Mouse (Mus musculus) spleen, adult 2 months (tissue): ENCODE measurements around the gene Krt5. TPM values are rescaled to one million over a fixed set of nuclear protein-coding genes. Genes with fewer than 3 reads are reported as not detected.
"Not testable (repeated sequence)": the region's sequence is repeated elsewhere in the genome, so short reads cannot be mapped to it uniquely, and the experiment has no call there.

Experiments used
- DNase-seq, 2 experiments: peaks; one replicate each; pipeline versions ENCODE4 v3.0.0 to v3.0.0-alpha.2; 2012 to 2021; ENCODE audit warnings: low spot score in 2 of 2, low read depth in 1 of 2
- H3K27ac ChIP-seq: fragments of 200-500 bp; 2 replicates; pipeline ENCODE4 v1.5.1; 2012; ENCODE audit warnings: low read length, inconsistent platforms; ENCODE audit not compliant: insufficient read depth
- H3K27me3 ChIP-seq: fragments of 200-500 bp; 2 replicates; pipeline ENCODE4 v1.6.1; 2012; ENCODE audit warnings: mild to moderate bottlenecking, moderate library complexity, low read length, inconsistent platforms; ENCODE audit not compliant: control insufficient read depth, insufficient read depth
- H3K36me3 ChIP-seq: fragments of 200-500 bp; 2 replicates; pipeline ENCODE4 v1.6.1; 2012; ENCODE audit warnings: mild to moderate bottlenecking, low read length, inconsistent platforms; ENCODE audit not compliant: control insufficient read depth, insufficient read depth
- H3K4me1 ChIP-seq: fragments of 200-500 bp; 2 replicates; pipeline ENCODE4 v1.6.1; 2011; ENCODE audit warnings: inconsistent platforms; ENCODE audit not compliant: control insufficient read depth, insufficient read depth, insufficient read length
- H3K4me3 ChIP-seq: fragments of 200-500 bp; 2 replicates; pipeline ENCODE4 v1.5.1; 2011; ENCODE audit warnings: mild to moderate bottlenecking, inconsistent platforms; ENCODE audit not compliant: insufficient read depth, insufficient read length; ENCODE audit errors: extremely low read depth
- CTCF ChIP-seq: fragments of 200-500 bp; IDR thresholded peaks from 2 replicates; pipeline ENCODE4 v1.5.1; 2011; ENCODE audit warnings: mild to moderate bottlenecking, inconsistent platforms; ENCODE audit not compliant: insufficient read depth, insufficient read length, insufficient replicate concordance; ENCODE audit errors: extremely low read depth
- POLR2A ChIP-seq: fragments of 200-500 bp; IDR thresholded peaks from 2 replicates; pipeline ENCODE4 v1.6.1; 2011; ENCODE audit warnings: low read depth, low read length, inconsistent platforms
- WGBS: fragments of 180-500 bp; shearing (Covaris S2); methylation state at CpG from one replicate; pipeline ENCODE4 v1.1.7; 2018; 5-methylcytosine and 5-hydroxymethylcytosine counted together
- polyA plus RNA-seq: library from polyadenylated mRNA; depleted of rRNA; stranded (reverse); fragments of >200 nt; gene quantifications from 2 replicates; pipeline ENCODE4 v1.2.3, GENCODE M21; 2012; rRNA removed

Krt5 gene
- polyA plus RNA-seq, 1 experiment: not detected

DNA sequence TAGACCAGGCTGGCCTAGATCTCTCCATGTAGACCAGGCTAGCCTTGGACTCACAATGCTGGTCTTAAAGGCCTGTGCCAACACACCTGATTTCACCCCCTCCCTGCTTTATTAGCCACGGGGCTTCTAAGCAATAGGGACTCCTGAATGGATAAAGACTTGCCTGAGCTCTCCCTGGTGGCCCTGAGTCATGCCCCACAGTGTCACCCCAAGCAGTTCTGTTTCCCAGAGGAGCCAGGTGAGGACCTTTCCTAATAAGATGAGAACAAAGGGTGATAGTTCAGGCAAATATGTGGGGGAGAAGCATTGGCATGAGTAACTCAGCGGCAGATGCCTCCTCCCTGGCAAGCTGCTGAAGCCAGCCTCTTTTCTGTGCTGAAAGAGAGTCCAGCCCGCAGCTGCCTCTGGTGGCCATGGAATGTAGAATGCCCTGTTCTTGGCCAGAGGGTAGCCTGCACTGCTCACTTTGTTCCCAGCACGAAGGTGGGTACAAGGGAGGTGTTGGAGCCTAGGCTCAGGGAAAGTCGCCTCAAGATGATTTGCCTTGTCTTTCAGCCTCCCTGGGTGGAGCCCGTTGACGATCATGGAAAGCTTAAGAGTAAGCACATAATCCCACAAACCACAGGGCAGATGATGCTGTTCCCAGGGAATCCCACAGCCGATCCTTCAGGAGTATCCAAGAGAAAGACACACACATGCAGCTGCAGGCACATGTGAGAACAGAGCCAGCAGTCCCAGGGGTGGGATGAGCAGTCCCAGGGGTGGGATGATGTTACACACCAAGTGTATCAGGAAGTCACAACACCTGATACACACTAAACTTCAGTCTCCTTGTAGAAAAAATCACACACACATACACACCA, 15.1 kb downstream of the Krt5 start:
- WGBS: 76% methylated on average over 8 of the region's 8 CpGs
- TF ChIP-seq POLR2A (no peak), CTCF (no peak)
- Histone ChIP-seq H3K36me3 (no peaks in the 10 kb centered on the region), H3K27me3 (no peaks in the 10 kb centered on the region), H3K27ac (no peak overlapping the region), H3K4me3 (no peak overlapping the region), H3K4me1 (no peaks in the 10 kb centered on the region)
- DNase-seq: no peak

GRCm38 (mm10) chr15:101694207-101694606, 18.5 kb downstream of the Krt5 start, which contains the start of gene Krt6a:
TSS of gene Krt6a (minus strand) at chr15:101694307.
- Histone ChIP-seq H3K4me1 (no peaks in the 10 kb centered on the region), H3K27ac (no peak within 1 kb of the TSS), H3K4me3 (no peak within 1 kb of the TSS), H3K36me3 (no peaks in the 10 kb centered on the region), H3K27me3 (no peaks in the 10 kb centered on the region)
- DNase-seq: no peak
- TF ChIP-seq CTCF: no peak
- 78% methylated on average over 5 of the region's 5 CpGs for WGBS

GRCm38 (mm10) chr15:101690460-101690859, 22.2 kb downstream of the Krt5 start:
- H3K4me1 ChIP-seq, DNase-seq, H3K27ac ChIP-seq, H3K4me3 ChIP-seq, H3K27me3 ChIP-seq, H3K36me3 ChIP-seq: not testable (repeated sequence)
- WGBS: 93% methylated on average over 5 of the region's 5 CpGs

DNA sequence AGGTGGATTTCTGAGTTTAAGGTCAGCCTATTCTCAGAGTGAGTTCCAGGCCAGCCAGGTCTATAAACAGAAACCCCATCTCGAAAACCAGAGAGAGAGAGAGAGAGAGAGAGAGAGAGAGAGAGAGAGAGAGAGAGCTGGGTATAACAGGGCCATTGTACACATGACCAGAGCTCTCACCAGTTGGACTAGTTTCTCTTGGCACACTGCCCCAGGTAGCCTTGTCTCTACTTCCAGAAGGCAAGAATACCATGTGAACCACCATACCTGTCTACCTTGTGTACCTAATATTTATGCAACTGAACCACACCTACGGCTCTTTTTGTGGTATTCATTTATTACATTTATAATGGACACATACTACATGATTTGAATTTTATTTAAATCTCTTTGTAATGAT, 24.5 kb downstream of the Krt5 start:
- Histone ChIP-seq H3K27me3 (no peaks in the 10 kb centered on the region), H3K4me3 (no peak overlapping the region), H3K27ac (no peak overlapping the region), H3K36me3 (no peaks in the 10 kb centered on the region), H3K4me1 (no peaks in the 10 kb centered on the region)
- 61% methylated on average over 2 of the region's 2 CpGs for WGBS
- no peak for DNase-seq
- TF ChIP-seq CTCF (no peak), POLR2A (no peak)

DNA sequence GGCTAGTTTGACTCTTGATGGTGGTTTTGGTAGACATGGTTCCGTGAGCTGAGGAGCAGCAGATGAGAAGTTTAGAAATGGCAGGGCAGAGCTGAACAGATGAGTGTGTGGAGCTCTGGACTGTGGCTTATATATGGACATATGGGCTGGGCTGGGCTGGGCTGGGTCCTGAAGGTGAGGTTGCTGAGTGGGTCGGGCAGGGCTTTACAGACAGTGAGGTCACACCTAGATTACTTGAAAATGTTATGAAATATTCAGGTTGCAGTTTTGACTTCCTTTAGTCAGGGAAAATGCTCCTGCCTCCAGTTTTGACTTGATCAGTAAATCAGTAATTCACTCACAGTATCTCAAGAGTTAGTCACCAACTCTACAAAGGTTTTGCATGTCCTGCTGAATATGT, 32.5 kb downstream of the Krt5 start, which contains the start of gene Krt6b:
Gene Krt6b (minus strand): TSS at position 101 of the 400 bp plus-strand sequence.
- Histone ChIP-seq H3K27me3 (no peaks in the 10 kb centered on the region), H3K4me3 (no peak within 1 kb of the TSS), H3K27ac (no peak within 1 kb of the TSS), H3K4me1 (no peaks in the 10 kb centered on the region), H3K36me3 (no peaks in the 10 kb centered on the region)
- DNase-seq: no peak
- TF ChIP-seq POLR2A (no peak), CTCF (no peak)
- 80% methylated on average over 2 of the region's 2 CpGs for WGBS

- Histone ChIP-seq H3K27me3 (no peaks in the 10 kb centered on the region), H3K27ac (no peak overlapping the region), H3K36me3 (no peaks in the 10 kb centered on the region), H3K4me1 (no peaks in the 10 kb centered on the region), H3K4me3 (no peak overlapping the region)
- WGBS: 84% methylated on average over 1 of the region's 1 CpGs
- DNase-seq: no peak
- TF ChIP-seq CTCF (no peak), POLR2A (no peak)
Measured at GRCm38 (mm10) chr15:101675978-101676377, 36.7 kb downstream of the Krt5 start.

Other genes with a start within 250 kb of the Krt5 start
- not detected in 2 replicates for gene Krt81, start 249.1 kb downstream of the Krt5 start, polyA plus RNA-seq
- 0.14 and 0.22 TPM in 2 replicates for gene Krt86, start 239.4 kb downstream of the Krt5 start, polyA plus RNA-seq
- gene Krt83, start 221.4 kb downstream of the Krt5 start, polyA plus RNA-seq: 0.18 and 0.42 TPM in 2 replicates
- gene Gm49425, start 195.6 kb downstream of the Krt5 start, polyA plus RNA-seq: not detected in 2 replicates
- not detected in 2 replicates for gene Krt84, start 180.1 kb downstream of the Krt5 start, polyA plus RNA-seq
- not detected in 2 replicates for gene Krt82, start 162.2 kb downstream of the Krt5 start, polyA plus RNA-seq
- gene Krt90, start 149.9 kb downstream of the Krt5 start, polyA plus RNA-seq: not detected in 2 replicates
- gene Krt75, start 139.0 kb downstream of the Krt5 start, polyA plus RNA-seq: not detected in 2 replicates
- not detected in 2 replicates for gene Gm5414, start 84.7 kb downstream of the Krt5 start, polyA plus RNA-seq
- not detected in 2 replicates for gene Gm5478, start 65.5 kb downstream of the Krt5 start, polyA plus RNA-seq
- gene Krt6b, start 32.6 kb downstream of the Krt5 start, polyA plus RNA-seq: not detected in 2 replicates
- not detected in 2 replicates for gene Krt6a, start 18.6 kb downstream of the Krt5 start, polyA plus RNA-seq
- gene Krt71, start 30.2 kb upstream of the Krt5 start, polyA plus RNA-seq: not detected in 2 replicates
- gene Krt72, start 73.6 kb upstream of the Krt5 start, polyA plus RNA-seq: not detected in 2 replicates
- not detected in 2 replicates for gene Krt73, start 89.4 kb upstream of the Krt5 start, polyA plus RNA-seq
- not detected in 2 replicates for gene Krt2, start 105.3 kb upstream of the Krt5 start, polyA plus RNA-seq
- 0.05 and 0.22 TPM in 2 replicates for gene Krt1, start 137.9 kb upstream of the Krt5 start, polyA plus RNA-seq
- gene Krt77, start 156.8 kb upstream of the Krt5 start, polyA plus RNA-seq: not detected in 2 replicates
- 0.07 TPM in 1 of 2 replicates, not detected in the other for gene Krt76, start 180.0 kb upstream of the Krt5 start, polyA plus RNA-seq
- gene Krt4, start 211.8 kb upstream of the Krt5 start, polyA plus RNA-seq: 0.05 TPM in 1 of 2 replicates, not detected in the other
- not detected in 2 replicates for gene Krt79, start 227.4 kb upstream of the Krt5 start, polyA plus RNA-seq
- gene Krt78, start 241.4 kb upstream of the Krt5 start, polyA plus RNA-seq: not detected in 2 replicates